Mouse (Mus musculus): ENCODE data around the gene Carm1.
A peak's percentile ranks its signal among the peaks of the same experiment; 100 is the strongest.
"Not testable (repeated sequence)": the region's sequence is repeated elsewhere in the genome, so short reads cannot be mapped to it uniquely, and the experiment has no call there.

The Carm1 gene

GRCm38 (mm10) chr9:21537009-21537408, 9.7 kb upstream of the Carm1 start:
- no peak for DNase-seq (ENCODE audit: low read depth, low spot score)

- no peak for DNase-seq (ENCODE audit: low read depth, low spot score)
These were observed 6.5 kb upstream of the Carm1 start for GRCm38 (mm10) chr9:21539981-21540753.

- DNase-seq (ENCODE audit: low read depth, low spot score): not testable (repeated sequence)
These were observed 4.7 kb upstream of the Carm1 start for GRCm38 (mm10) chr9:21542001-21542400.

DNA sequence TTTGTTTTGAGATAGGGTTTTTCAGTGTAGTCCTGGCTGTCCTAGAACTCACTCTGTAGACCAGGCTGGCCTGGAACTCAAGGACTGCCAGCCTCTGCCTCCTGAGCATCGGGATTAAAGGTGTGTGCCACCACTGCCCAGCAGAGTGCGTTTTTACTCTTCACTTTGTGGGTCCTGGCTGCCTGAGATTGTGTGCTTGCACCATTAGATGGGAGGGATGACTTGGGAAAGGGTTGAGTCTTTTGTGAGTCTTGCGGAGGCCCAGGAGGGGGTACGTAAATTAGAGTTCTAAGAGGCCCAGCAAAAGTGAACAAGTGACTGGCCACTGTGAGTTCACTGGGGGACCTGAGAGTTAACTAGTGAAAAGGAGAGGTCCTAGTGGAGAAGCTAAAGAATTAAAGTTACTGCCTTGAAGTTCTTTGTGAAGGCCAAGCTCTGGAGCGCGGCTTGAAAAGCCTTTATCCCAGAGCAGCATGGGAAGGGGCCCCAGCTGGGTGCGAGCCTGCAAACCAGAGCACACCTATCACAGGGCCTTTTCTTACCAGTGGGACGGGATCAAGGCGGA, 1.3 kb upstream of the Carm1 start:
- DNase-seq (ENCODE audit: low read depth, low spot score): no peak

DNA sequence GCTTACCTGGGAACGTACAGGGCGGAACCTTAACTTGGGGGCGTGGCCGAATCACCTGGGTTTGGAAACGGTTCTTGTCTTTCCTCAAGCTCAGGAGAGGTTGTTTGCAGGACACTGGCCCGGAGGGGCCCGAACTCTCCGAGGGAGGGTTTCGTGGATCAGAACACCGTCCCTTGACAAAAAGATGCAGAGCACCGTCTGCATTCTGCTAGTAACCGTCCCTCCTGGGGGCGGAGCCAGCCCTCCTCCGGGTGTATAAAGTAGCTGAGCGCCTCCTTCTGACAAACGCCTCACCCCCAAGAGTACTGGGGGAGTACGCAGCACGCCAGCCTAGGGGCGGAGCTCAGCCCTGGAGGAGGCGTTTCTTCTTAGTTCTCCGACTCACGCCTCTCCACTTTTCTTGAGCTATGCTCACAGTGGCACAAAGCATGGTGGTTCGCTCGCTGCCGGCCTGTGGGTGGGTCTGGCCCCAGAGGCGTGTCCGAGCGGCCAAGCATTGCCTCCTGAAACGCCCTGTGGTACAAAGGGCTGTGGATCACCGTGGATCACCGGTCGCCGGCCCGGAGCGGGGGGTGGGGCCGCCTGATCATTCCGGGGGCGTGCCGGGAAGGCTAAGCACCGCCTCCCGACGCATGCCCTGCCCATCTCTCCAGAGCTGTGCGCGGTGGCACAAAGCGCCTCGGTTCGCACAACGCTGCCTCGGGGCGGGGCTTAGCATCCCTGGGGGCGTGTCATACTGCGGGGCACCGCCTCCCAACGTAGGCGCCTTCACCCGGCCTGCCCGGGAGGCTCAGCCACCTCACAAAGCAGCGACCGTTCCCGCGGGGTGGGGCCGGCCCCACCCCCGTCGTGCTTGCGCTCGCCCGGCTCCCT, 542 bp upstream of the Carm1 start:
- peak; percentile 98 for DNase-seq (ENCODE audit: low read depth, low spot score)

DNA sequence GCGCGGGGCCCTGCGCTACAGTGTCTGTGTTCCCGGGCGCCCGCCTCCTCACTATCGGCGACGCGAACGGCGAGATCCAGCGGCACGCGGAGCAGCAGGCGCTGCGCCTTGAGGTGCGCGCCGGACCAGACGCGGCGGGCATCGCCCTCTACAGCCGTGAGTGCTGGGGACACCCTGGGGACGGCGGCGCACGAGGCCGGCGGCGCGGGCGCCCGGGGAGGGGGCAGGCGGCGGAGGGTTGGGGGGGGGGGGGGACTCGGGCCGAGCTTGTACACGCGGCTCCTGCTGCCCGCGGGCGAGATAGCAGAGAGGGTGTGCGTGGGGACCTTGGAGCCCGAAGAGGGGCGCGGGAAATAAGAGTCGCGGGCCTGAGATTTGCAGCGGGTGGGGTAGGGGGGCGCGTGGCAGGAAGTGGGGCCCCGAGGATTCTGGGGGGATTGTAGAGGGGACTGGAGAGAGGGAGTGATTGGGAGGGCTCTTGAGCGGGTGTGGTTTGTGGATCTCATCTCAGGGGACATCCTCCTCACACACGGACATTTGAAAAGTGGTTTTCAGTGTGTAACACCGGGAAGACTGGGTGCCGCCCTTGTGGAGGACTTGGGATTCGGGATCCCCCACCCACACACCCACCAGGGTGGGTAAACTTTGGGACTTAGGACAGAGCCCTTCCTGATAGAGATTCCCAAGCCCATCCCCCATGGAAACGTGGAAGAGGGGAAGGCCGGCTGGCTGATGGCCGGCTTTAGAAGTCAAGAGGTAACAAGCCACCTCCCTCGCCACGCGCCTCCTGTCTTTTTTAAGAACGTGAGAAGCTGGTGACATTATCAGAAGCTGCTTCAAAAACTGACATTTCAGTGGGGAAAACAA, 614 bp downstream of the Carm1 start:
- peak; percentile 61 for DNase-seq (ENCODE audit: low read depth, low spot score)

DNA sequence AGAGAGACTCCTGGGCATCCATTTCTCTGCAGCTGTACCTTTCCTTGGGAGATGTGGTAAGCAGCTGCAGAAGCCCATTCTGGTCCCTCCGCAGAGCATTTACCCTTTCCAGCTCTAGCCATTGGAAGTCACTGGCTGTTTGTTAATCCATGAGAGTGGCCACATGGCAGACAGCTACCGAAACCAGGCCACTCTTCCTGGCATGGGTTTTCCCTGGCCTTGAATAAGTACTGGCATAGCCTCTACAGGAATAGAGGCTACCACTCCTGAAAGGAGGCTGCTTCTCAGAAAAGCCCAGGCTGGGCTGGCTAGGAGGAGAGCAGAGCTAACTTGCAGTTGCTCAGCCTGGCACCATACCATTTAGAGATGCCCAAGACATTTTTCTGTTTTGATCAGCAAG, 4.4 kb downstream of the Carm1 start:
- no peak for DNase-seq (ENCODE audit: low read depth, low spot score)

GRCm38 (mm10) chr9:21553607-21554273, 7.0 kb downstream of the Carm1 start:
- no peak for DNase-seq (ENCODE audit: low read depth, low spot score)

GRCm38 (mm10) chr9:21555198-21555742, 8.6 kb downstream of the Carm1 start:
- DNase-seq (ENCODE audit: low read depth, low spot score): peak; percentile 35

- no peak for DNase-seq (ENCODE audit: low read depth, low spot score)
These were observed 10.3 kb downstream of the Carm1 start for GRCm38 (mm10) chr9:21556996-21557395.

DNA sequence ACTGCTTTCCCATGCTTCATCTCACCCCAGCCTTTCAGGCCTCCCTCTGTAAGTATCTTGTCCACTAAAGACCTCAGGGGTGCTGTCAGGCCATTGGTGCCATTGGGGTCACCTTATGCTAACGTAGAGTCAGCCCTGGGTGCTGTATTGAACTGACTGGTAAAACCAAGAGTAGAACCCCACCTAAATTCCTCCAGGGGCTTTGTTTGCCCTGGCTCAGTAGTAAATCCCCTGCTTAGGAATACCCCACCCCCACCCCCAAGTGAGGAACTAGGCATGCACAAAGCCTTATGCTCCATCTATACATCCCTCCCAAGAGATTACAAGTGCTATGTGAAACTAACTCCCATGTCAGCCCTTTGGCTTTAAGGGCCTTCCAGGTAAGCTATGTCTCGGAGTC, 10.9 kb downstream of the Carm1 start:
- DNase-seq (ENCODE audit: low read depth, low spot score): no peak

- DNase-seq (ENCODE audit: low read depth, low spot score): no peak
These were observed 11.7 kb downstream of the Carm1 start for GRCm38 (mm10) chr9:21558366-21558765.

DNA sequence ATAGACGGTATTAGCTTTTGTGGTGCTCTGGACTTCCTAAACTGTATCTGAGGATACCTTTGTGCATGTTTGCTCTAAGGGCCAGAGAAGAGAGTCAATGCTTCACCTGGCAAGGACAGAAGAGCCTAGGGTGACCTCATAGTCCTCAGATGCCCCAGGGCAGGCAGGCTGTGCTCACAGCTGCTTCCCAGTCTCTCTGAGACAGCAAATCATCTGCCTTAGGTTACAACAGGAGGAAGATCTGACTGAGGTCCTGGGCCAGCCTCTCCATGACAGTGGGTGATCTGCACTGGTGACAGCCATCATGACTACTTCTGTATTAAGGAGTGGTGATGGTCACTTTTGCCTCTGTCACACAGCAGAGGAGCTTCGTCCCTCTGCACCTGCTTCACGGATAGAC, 12.5 kb downstream of the Carm1 start:
- DNase-seq (ENCODE audit: low read depth, low spot score): no peak

DNA sequence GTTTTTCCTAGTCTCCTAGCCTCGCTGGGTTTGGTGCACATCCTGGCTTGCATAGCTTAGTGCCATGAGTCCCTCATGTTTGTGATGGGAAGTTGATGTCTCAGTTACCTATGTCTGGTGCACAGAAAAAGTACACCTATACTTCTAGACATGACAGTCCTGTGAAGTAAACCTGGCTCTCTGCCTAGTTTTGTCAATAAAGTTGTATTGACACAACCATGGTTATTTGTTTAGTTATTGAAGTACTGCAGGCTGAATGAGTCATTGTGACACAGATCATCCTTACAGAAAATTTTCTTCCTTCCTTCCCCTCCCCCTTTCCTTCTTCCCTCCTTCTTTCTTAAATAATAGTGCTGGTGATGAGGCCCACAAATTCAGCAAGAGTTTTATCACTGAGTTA, 17.7 kb downstream of the Carm1 start:
- DNase-seq (ENCODE audit: low read depth, low spot score): no peak

DNA sequence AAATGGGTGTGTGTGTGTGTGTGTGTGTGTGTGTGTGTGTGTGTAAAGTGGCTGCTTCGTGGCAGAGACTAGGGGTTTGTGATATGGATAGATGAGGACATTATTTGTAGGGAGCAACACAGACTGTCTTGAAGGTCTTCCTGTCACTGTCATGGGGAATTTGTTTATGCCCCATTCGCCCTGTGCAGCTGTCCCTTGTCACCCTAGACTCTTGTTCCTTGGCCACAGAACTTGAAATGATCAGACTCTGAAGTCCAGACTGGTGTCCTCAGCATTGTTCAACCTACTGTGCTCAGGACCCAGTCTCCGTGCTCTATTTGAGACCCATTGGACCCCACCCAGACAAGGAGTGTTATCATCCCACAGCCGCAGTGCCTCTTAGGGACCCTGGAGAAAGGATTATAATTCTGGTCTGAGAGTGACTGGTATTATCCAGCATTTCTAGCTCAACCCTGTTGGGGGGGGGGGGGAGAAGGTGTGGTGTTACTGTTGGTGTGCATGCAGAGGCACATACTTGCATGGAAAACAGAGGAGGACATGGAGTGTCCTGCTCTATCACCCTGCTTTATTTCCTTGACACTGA, 18.4 kb downstream of the Carm1 start:
- no peak for DNase-seq (ENCODE audit: low read depth, low spot score)

DNA sequence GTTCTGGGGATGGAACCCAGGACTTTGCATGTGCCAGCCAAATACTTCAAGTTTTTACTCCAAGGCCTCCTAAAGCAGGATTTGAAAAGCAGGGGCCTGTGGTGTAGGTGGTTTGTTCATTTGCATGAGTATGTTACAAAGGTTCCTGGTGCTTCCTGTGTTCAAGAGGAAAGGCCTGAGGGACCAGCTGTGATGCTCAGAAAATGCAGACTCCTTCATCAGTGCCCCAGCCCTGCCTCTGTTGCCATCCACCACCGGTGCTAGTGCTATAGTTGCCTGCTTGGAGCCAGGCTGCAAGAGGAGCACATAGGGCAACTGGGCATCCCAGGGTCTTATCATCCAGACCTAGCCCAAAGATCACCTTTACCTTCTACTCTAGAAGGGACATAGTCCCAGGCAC, 19.8 kb downstream of the Carm1 start:
- DNase-seq (ENCODE audit: low read depth, low spot score): no peak

DNA sequence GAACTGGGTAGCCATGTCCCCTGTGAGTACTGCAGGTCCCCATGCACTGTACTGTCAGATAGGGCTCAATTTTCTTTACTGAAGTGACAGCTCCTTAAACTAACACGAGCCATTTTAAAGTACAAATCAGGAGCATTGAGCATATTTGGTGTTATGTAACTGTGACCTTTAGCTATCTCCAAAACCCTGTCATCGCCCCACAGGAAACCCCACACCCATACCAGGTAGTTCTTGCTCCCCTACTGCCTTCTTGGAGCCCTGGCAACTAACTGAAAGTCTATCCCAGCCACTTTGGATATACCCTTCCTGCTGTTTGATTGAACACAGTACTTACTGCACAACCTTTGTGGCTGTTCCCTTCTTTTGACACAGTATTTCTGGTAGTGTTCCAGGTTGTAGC, 20.4 kb downstream of the Carm1 start:
- DNase-seq (ENCODE audit: low read depth, low spot score): no peak

DNA sequence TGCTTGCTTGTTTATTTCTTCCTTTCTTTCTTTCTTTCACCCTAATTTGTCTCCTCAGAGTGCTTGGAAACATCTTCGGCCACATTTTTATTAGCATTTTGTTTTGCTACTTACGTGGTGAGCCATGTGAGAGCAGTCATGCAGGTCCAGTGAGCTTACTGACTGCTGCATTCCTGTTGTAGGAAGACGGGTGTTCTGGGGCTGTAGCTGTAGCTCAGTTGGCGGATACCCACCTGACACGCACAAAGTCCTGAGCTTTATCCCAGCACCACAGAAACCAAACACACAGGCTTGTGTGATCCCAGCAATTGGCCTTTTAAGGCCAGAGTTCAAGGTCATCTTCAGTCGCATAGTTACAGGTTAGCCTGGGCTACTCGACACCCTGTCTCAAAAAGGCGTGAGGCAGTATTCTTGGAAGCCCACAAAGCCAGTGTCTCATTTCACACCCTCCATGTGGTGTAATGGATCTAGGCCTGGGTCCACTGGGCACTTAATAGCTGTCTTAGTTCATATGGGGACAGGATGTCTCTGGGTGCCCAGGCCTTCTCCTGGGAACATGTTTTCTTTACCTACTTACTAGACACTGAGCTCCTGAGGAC, 22.1 kb downstream of the Carm1 start:
- no peak for DNase-seq (ENCODE audit: low read depth, low spot score)

DNA sequence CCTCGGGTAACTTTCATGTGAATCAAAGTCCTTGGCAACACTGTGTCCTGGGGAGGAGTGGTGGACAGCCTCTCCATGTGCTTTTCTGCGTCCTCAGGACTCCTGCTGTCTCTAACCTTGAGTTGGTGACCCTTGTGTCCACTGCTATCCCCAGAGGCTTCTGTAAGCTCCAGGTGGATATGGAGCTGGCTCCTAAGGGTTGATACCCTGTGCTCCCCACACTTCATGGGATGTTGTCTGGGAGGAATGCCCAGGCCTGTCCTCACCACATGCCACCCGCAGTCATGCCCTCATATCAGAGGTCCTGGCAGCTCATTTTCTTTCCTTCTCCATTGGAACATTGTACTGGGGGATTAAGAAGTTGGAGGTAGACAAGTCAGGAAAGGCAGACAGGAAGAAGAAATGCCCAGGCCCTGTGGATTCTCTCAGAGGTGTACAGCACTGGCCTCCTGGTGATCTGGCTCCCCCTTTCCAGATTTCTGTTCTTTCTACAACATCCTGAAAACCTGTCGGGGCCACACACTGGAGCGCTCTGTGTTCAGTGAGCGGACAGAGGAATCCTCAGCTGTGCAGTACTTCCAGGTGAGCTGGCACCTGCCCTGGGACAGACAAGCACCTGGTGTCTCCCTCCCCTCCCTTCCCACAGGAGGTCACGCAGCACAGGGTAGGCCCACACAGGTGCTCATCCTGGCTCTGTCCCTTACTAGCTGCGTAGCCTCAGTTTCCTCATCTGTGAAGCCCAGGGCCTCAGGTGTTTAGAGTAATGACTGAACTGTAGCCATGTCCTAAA, 27.5 kb downstream of the Carm1 start:
- DNase-seq (ENCODE audit: low read depth, low spot score): no peak
